Mouse (Mus musculus) limb, embryonic 10.5 days (tissue): ENCODE data around the gene Lce1k. TPM values are rescaled to one million over a fixed set of nuclear protein-coding genes. Genes with fewer than 3 reads are reported as not detected.
"Not testable (repeated sequence)": the region's sequence is repeated elsewhere in the genome, so short reads cannot be mapped to it uniquely, and the experiment has no call there.

ENCODE experiments used
- DNase-seq: peaks from one replicate; pipeline ENCODE4 v3.0.0-alpha.2; 2017; ENCODE audit warnings: low spot score
- H3K27ac ChIP-seq: fragments of 300-500 bp; sonication (generic); 2 replicates; pipeline ENCODE4 v1.5.1; 2016; ENCODE audit warnings: mild to moderate bottlenecking
- H3K27me3 ChIP-seq: fragments of 300-500 bp; sonication (generic); 2 replicates; pipeline ENCODE4 v1.6.1; 2016; ENCODE audit warnings: low read depth, mild to moderate bottlenecking; ENCODE audit not compliant: poor library complexity, severe bottlenecking
- H3K36me3 ChIP-seq: fragments of 300-500 bp; sonication (generic); 2 replicates; pipeline ENCODE4 v1.6.1; 2016; ENCODE audit warnings: mild to moderate bottlenecking, moderate library complexity
- H3K4me1 ChIP-seq: fragments of 300-500 bp; sonication (generic); 2 replicates; pipeline ENCODE4 v1.6.1; 2016
- H3K4me3 ChIP-seq: fragments of 300-500 bp; sonication (generic); 2 replicates; pipeline ENCODE4 v1.5.1; 2016; ENCODE audit warnings: mild to moderate bottlenecking, moderate library complexity
- H3K9me3 ChIP-seq: fragments of 300-500 bp; sonication (generic); replicated peaks from 2 replicates; pipeline ENCODE4 v1.6.1; 2016; ENCODE audit warnings: mild to moderate bottlenecking
- WGBS: fragments of 180-500 bp; shearing (Covaris S2); methylation state at CpG from one replicate; pipeline ENCODE4 v1.1.7; 2016; 5-methylcytosine and 5-hydroxymethylcytosine counted together
- polyA plus RNA-seq: library from polyadenylated mRNA; unstranded; fragments of >200 nt; fragmentation: Nextera tagmentation; extraction: Ambion mirVana; gene quantifications from 2 replicates; pipeline ENCODE4 v1.2.1, GENCODE M21; 2016

Gene Lce1k
- not detected in 2 replicates for polyA plus RNA-seq

GRCm38 (mm10) chr3:92807791-92808190, at the start of gene Lce1k:
Gene Lce1k, minus strand, starts transcription at chr3:92807891.
- Histone ChIP-seq H3K4me1 (no peaks in the 10 kb centered on the region), H3K27me3 (no peaks in the 10 kb centered on the region), H3K9me3 (no peaks in the 10 kb centered on the region), H3K4me3 (no peak within 1 kb of the TSS), H3K27ac (no peak within 1 kb of the TSS), H3K36me3 (no peaks in the 10 kb centered on the region)
- DNase-seq, result no peak

- Histone ChIP-seq H3K4me1 (no peaks in the 10 kb centered on the region), H3K4me3 (no peak within 1 kb of the TSS), H3K9me3 (no peaks in the 10 kb centered on the region), H3K27me3 (no peaks in the 10 kb centered on the region), H3K36me3 (no peaks in the 10 kb centered on the region), H3K27ac (no peak within 1 kb of the TSS)
- no peak for DNase-seq
- 91% methylated on average over 3 of the region's 3 CpGs for WGBS
These were observed 43.5 kb upstream of the Lce1k start, which contains the start of gene Lce1l for GRCm38 (mm10) chr3:92851186-92851585. Gene Lce1l, minus strand, starts transcription at chr3:92851286.

GRCm38 (mm10) chr3:92827108-92827507, 19.4 kb upstream of the Lce1k start, which contains the start of gene Kprp:
Gene Kprp, minus strand, starts transcription at chr3:92827247.
- Histone ChIP-seq H3K27me3 (no peaks in the 10 kb centered on the region), H3K9me3 (no peaks in the 10 kb centered on the region; the same call in 1 of the 2 replicates), H3K27ac (no peak within 1 kb of the TSS), H3K4me1 (no peaks in the 10 kb centered on the region), H3K4me3 (no peak within 1 kb of the TSS), H3K36me3 (no peaks in the 10 kb centered on the region)
- no peak for DNase-seq
- 71% methylated on average over 1 of the region's 1 CpGs for WGBS

GRCm38 (mm10) chr3:92825808-92826207, 18.1 kb upstream of the Lce1k start:
- H3K4me3 ChIP-seq, result no peak overlapping the region
- H3K9me3 ChIP-seq, result no peaks in the 10 kb centered on the region; the same call in 1 of the 2 replicates
- 36% methylated on average over 1 of the region's 1 CpGs for WGBS
- no peak for DNase-seq
- H3K4me1 ChIP-seq, result no peaks in the 10 kb centered on the region
- H3K27ac ChIP-seq, result no peak overlapping the region
- H3K36me3 ChIP-seq, result no peaks in the 10 kb centered on the region
- H3K27me3 ChIP-seq, result no peaks in the 10 kb centered on the region

- not testable (repeated sequence) for DNase-seq, H3K4me1 ChIP-seq, H3K27me3 ChIP-seq, H3K36me3 ChIP-seq, H3K27ac ChIP-seq, H3K9me3 ChIP-seq, H3K4me3 ChIP-seq
- WGBS, result 94% methylated on average over 2 of the region's 2 CpGs
These were observed 8.3 kb upstream of the Lce1k start for GRCm38 (mm10) chr3:92816036-92816435.

GRCm38 (mm10) chr3:92815581-92815980, 7.9 kb upstream of the Lce1k start:
- H3K4me3 ChIP-seq, result no peak overlapping the region
- no peak for DNase-seq
- no peaks in the 10 kb centered on the region for H3K27me3 ChIP-seq
- no peaks in the 10 kb centered on the region for H3K9me3 ChIP-seq
- H3K36me3 ChIP-seq, result no peaks in the 10 kb centered on the region
- WGBS, result 90% methylated on average over 3 of the region's 3 CpGs
- H3K4me1 ChIP-seq, result no peaks in the 10 kb centered on the region
- H3K27ac ChIP-seq, result no peak overlapping the region

- no peak within 1 kb of the TSS for H3K4me3 ChIP-seq
- WGBS, result 100% methylated on average over 1 of the region's 1 CpGs
- no peak within 1 kb of the TSS for H3K27ac ChIP-seq
- H3K9me3 ChIP-seq, result no peaks in the 10 kb centered on the region
- no peaks in the 10 kb centered on the region for H3K36me3 ChIP-seq
- no peaks in the 10 kb centered on the region for H3K4me1 ChIP-seq
- DNase-seq, result no peak
- no peaks in the 10 kb centered on the region for H3K27me3 ChIP-seq
These were observed 17.3 kb downstream of the Lce1k start, which contains the start of gene Lce1j for GRCm38 (mm10) chr3:92790414-92790813. Gene Lce1j, minus strand, starts transcription at chr3:92790514.

GRCm38 (mm10) chr3:92778799-92779198, 28.9 kb downstream of the Lce1k start, which contains the start of gene Lce1i:
Gene Lce1i, minus strand, starts transcription at chr3:92778899.
- Histone ChIP-seq H3K36me3 (no peaks in the 10 kb centered on the region), H3K27ac (no peak within 1 kb of the TSS), H3K9me3 (no peaks in the 10 kb centered on the region), H3K27me3 (no peaks in the 10 kb centered on the region), H3K4me3 (no peak within 1 kb of the TSS), H3K4me1 (no peaks in the 10 kb centered on the region)
- DNase-seq, result no peak
- 94% methylated on average over 1 of the region's 1 CpGs for WGBS

- no peak for DNase-seq
- Histone ChIP-seq H3K36me3 (no peaks in the 10 kb centered on the region), H3K27me3 (no peaks in the 10 kb centered on the region), H3K9me3 (no peaks in the 10 kb centered on the region), H3K4me3 (no peak overlapping the region), H3K4me1 (no peaks in the 10 kb centered on the region), H3K27ac (no peak overlapping the region)
- WGBS, result 23% methylated on average over 3 of the region's 3 CpGs
These were observed 36.1 kb downstream of the Lce1k start for GRCm38 (mm10) chr3:92771573-92771972.

- DNase-seq, result no peak
- Histone ChIP-seq H3K4me3 (no peak within 1 kb of the TSS), H3K4me1 (no peaks in the 10 kb centered on the region), H3K27me3 (no peaks in the 10 kb centered on the region), H3K9me3 (no peaks in the 10 kb centered on the region), H3K27ac (no peak within 1 kb of the TSS), H3K36me3 (no peaks in the 10 kb centered on the region)
- 94% methylated on average over 1 of the region's 1 CpGs for WGBS
These were observed 42.7 kb downstream of the Lce1k start, which contains the start of gene Lce1h for GRCm38 (mm10) chr3:92764965-92765364. Gene Lce1h, minus strand, starts transcription at chr3:92765065.

Other genes starting within 250 kb of the Lce1k start
- gene Ivl, start 234.2 kb downstream of the Lce1k start, polyA plus RNA-seq, result not detected in 2 replicates
- not detected in 2 replicates for gene Smcp, start 218.9 kb downstream of the Lce1k start, polyA plus RNA-seq
- gene 2210017I01Rik, start 200.4 kb downstream of the Lce1k start, polyA plus RNA-seq, result not detected in 2 replicates
- not detected in 2 replicates for gene Lce6a, start 186.2 kb downstream of the Lce1k start, polyA plus RNA-seq
- not detected in 2 replicates for gene Lce1a1, start 159.6 kb downstream of the Lce1k start, polyA plus RNA-seq
- not detected in 2 replicates for gene Lce1b, start 151.0 kb downstream of the Lce1k start, polyA plus RNA-seq
- gene Lce1a2, start 137.6 kb downstream of the Lce1k start, polyA plus RNA-seq, result not detected in 2 replicates
- not detected in 2 replicates for gene Lce1c, start 128.6 kb downstream of the Lce1k start, polyA plus RNA-seq
- gene Lce1d, start 120.7 kb downstream of the Lce1k start, polyA plus RNA-seq, result not detected in 2 replicates
- gene Lce1e, start 98.8 kb downstream of the Lce1k start, polyA plus RNA-seq, result not detected in 2 replicates
- gene Lce1f, start 87.5 kb downstream of the Lce1k start, polyA plus RNA-seq, result not detected in 2 replicates
- gene Gm38119, start 68.8 kb downstream of the Lce1k start, polyA plus RNA-seq, result not detected in 2 replicates
- gene Lce1g, start 55.6 kb downstream of the Lce1k start, polyA plus RNA-seq, result not detected in 2 replicates
- not detected in 2 replicates for gene Lce1h, start 42.8 kb downstream of the Lce1k start, polyA plus RNA-seq
- gene Lce1i, start 29.0 kb downstream of the Lce1k start, polyA plus RNA-seq, result not detected in 2 replicates
- not detected in 2 replicates for gene Lce1j, start 17.4 kb downstream of the Lce1k start, polyA plus RNA-seq
- gene Kprp, start 19.4 kb upstream of the Lce1k start, polyA plus RNA-seq, result not detected in 2 replicates
- not detected in 2 replicates for gene Lce1l, start 43.4 kb upstream of the Lce1k start, polyA plus RNA-seq
- not detected in 2 replicates for gene 2310050C09Rik, start 62.3 kb upstream of the Lce1k start, polyA plus RNA-seq
- not detected in 2 replicates for gene Lce3a, start 118.3 kb upstream of the Lce1k start, polyA plus RNA-seq
- gene Lce3b, start 125.1 kb upstream of the Lce1k start, polyA plus RNA-seq, result not detected in 2 replicates
- gene Lce3c, start 136.6 kb upstream of the Lce1k start, polyA plus RNA-seq, result not detected in 2 replicates
- gene Lce3d, start 149.5 kb upstream of the Lce1k start, polyA plus RNA-seq, result not detected in 2 replicates
- not detected in 2 replicates for gene Lce3e, start 159.2 kb upstream of the Lce1k start, polyA plus RNA-seq
- gene Lce3f, start 184.3 kb upstream of the Lce1k start, polyA plus RNA-seq, result not detected in 2 replicates
- 0.44 TPM in 1 of 2 replicates, not detected in the other for gene Crct1, start 207.8 kb upstream of the Lce1k start, polyA plus RNA-seq
- not detected in 2 replicates for gene Lce1m, start 211.2 kb upstream of the Lce1k start, polyA plus RNA-seq